Mouse (Mus musculus) midbrain, postnatal 0 days (tissue): ENCODE data around the gene Zfp981. TPM values are rescaled to one million over a fixed set of nuclear protein-coding genes. Genes with fewer than 3 reads are reported as not detected.
A peak's percentile ranks its signal among the peaks of the same experiment; 100 is the strongest.
"Not testable (repeated sequence)": the region's sequence is repeated elsewhere in the genome, so short reads cannot be mapped to it uniquely, and the experiment has no call there.

ENCODE experiments used
- ATAC-seq: fragments of 200-750 bp; cut with Nextera tagmentation; 2 replicates; pipeline ENCODE4 v1.8.0; 2017; ENCODE audit warnings: moderate number of reproducible peaks, mild to moderate bottlenecking, moderate TSS enrichment, moderate library complexity; ENCODE audit not compliant: low FRiP score
- DNase-seq: peaks from one replicate; pipeline ENCODE4 v3.0.0-alpha.2; 2015; ENCODE audit warnings: low spot score
- H3K27ac ChIP-seq: fragments of 300-500 bp; sonication (generic); 2 replicates; pipeline ENCODE4 v1.5.1; 2014; ENCODE audit warnings: low read depth, mild to moderate bottlenecking, low read length, mixed read lengths
- H3K27me3 ChIP-seq: fragments of 300-500 bp; sonication (generic); 2 replicates; pipeline ENCODE4 v1.6.1; 2014; ENCODE audit warnings: low read length, control low read depth, mixed read lengths; ENCODE audit not compliant: insufficient read depth
- H3K36me3 ChIP-seq: fragments of 300-500 bp; sonication (generic); 2 replicates; pipeline ENCODE4 v1.6.1; 2014; ENCODE audit warnings: low read length, control low read depth, mixed read lengths; ENCODE audit not compliant: insufficient read depth
- H3K4me1 ChIP-seq: fragments of 300-500 bp; sonication (generic); 2 replicates; pipeline ENCODE4 v1.6.1; 2014; ENCODE audit warnings: mild to moderate bottlenecking, control low read depth, antibody characterized with exemption, low read length, mixed read lengths; ENCODE audit not compliant: insufficient read depth
- H3K4me2 ChIP-seq: fragments of 300-500 bp; sonication (generic); 2 replicates; pipeline ENCODE4 v1.6.1; 2014; ENCODE audit warnings: low read depth, mild to moderate bottlenecking, low read length, mixed read lengths; ENCODE audit not compliant: poor library complexity, severe bottlenecking
- H3K4me3 ChIP-seq: fragments of 300-500 bp; sonication (generic); 2 replicates; pipeline ENCODE4 v1.5.1; 2014; ENCODE audit warnings: low read depth, mild to moderate bottlenecking, low read length, moderate library complexity
- H3K9ac ChIP-seq: fragments of 300-500 bp; sonication (generic); replicated peaks from 2 replicates; pipeline ENCODE4 v1.6.1; 2014; ENCODE audit warnings: mild to moderate bottlenecking, low read length, moderate library complexity, mixed read lengths; ENCODE audit not compliant: poor library complexity, severe bottlenecking
- H3K9me3 ChIP-seq: fragments of 300-500 bp; sonication (generic); 2 replicates; pipeline ENCODE4 v1.6.1; 2016; ENCODE audit warnings: low read length, control low read depth
- CTCF ChIP-seq: IDR thresholded peaks from 2 replicates; pipeline ENCODE4 v1.5.1; 2016; ENCODE audit warnings: antibody characterized with exemption, mild to moderate bottlenecking
- WGBS: fragments of 180-500 bp; shearing (Covaris S2); extraction: QIAGEN DNeasy Blood & Tissue Kit; methylation state at CpG from one replicate; pipeline ENCODE4 v1.1.7; 2014; 5-methylcytosine and 5-hydroxymethylcytosine counted together
- polyA plus RNA-seq: library from polyadenylated mRNA; unstranded; fragments of >200 nt; fragmentation: Nextera tagmentation; extraction: Ambion mirVana; gene quantifications from 2 replicates; pipeline ENCODE4 v1.2.1, GENCODE M21; 2015
- total RNA-seq: library from RNA; depleted of rRNA; stranded (reverse); fragments of >200 nt; gene quantifications from 2 replicates; pipeline ENCODE4 v1.2.3, GENCODE M21; 2014

Gene Zfp981
- total and polyA plus RNA-seq, 2 experiments from 2014 or later: 0.10 to 0.11 TPM

- H3K27ac ChIP-seq: no peak overlapping the region
- no peak overlapping the region for H3K9ac ChIP-seq
- no peak overlapping the region for H3K4me3 ChIP-seq
- no peak for TF ChIP-seq CTCF
- ATAC-seq: 0 out of 2 replicates have a peak, but pooled peaks have one; percentile 3
- no peak for DNase-seq
- no peaks in the 10 kb centered on the region for H3K4me1 ChIP-seq
- H3K4me2 ChIP-seq: no peak overlapping the region
- H3K27me3 ChIP-seq: no peaks in the 10 kb centered on the region
- WGBS: 55% methylated on average over 2 of the region's 2 CpGs
- no peaks in the 10 kb centered on the region for H3K36me3 ChIP-seq
- H3K9me3 ChIP-seq: peaks cover 64% of the 10 kb centered on the region
Observed at GRCm38 (mm10) chr4:146457126-146457525, 44.7 kb upstream of the Zfp981 start.

- Histone ChIP-seq H3K4me2 (no peak overlapping the region), H3K4me1 (no peaks in the 10 kb centered on the region), H3K9ac (no peak overlapping the region), H3K4me3 (no peak overlapping the region), H3K9me3 (peaks cover 60% of the 10 kb centered on the region), H3K27ac (no peak overlapping the region), H3K27me3 (no peaks in the 10 kb centered on the region), H3K36me3 (no peaks in the 10 kb centered on the region)
- no peak for TF ChIP-seq CTCF
- ATAC-seq (peak; percentile 31), DNase-seq (no peak)
- 64% methylated on average over 1 of the region's 1 CpGs for WGBS
Observed at GRCm38 (mm10) chr4:146457720-146458119, 44.1 kb upstream of the Zfp981 start.

- not testable (repeated sequence) for DNase-seq, H3K4me2 ChIP-seq, ATAC-seq, H3K27ac ChIP-seq, H3K4me1 ChIP-seq, H3K4me3 ChIP-seq, H3K27me3 ChIP-seq, H3K9ac ChIP-seq, H3K36me3 ChIP-seq
- peaks cover 44% of the 10 kb centered on the region for H3K9me3 ChIP-seq
- 77% methylated on average over 5 of the region's 5 CpGs for WGBS
Observed at GRCm38 (mm10) chr4:146459822-146460221, 42.0 kb upstream of the Zfp981 start.

GRCm38 (mm10) chr4:146460685-146461084, 41.1 kb upstream of the Zfp981 start:
- not testable (repeated sequence) for H3K4me3 ChIP-seq, H3K36me3 ChIP-seq, H3K9ac ChIP-seq, H3K27ac ChIP-seq, H3K4me1 ChIP-seq, H3K4me2 ChIP-seq, ATAC-seq, H3K27me3 ChIP-seq, DNase-seq
- WGBS: 81% methylated on average over 5 of the region's 5 CpGs
- H3K9me3 ChIP-seq: peaks cover 41% of the 10 kb centered on the region

GRCm38 (mm10) chr4:146463649-146464351, 38.0 kb upstream of the Zfp981 start:
- peak; percentile 31; the same call in 1 of the 2 replicates for ATAC-seq

GRCm38 (mm10) chr4:146469984-146470383, 31.8 kb upstream of the Zfp981 start:
- not testable (repeated sequence) for DNase-seq, H3K4me2 ChIP-seq, H3K36me3 ChIP-seq, H3K27me3 ChIP-seq, ATAC-seq, H3K9ac ChIP-seq, H3K27ac ChIP-seq, H3K4me3 ChIP-seq, H3K4me1 ChIP-seq
- peaks cover 14% of the 10 kb centered on the region for H3K9me3 ChIP-seq
- 93% methylated on average over 9 of the region's 12 CpGs for WGBS

More at GRCm38 (mm10) chr4:146463649-146464351, 38.0 kb upstream of the Zfp981 start:
- not testable (repeated sequence) for H3K27me3 ChIP-seq, H3K4me3 ChIP-seq, H3K4me1 ChIP-seq, H3K9ac ChIP-seq, DNase-seq, H3K4me2 ChIP-seq, H3K36me3 ChIP-seq, H3K27ac ChIP-seq
- H3K9me3 ChIP-seq: peaks cover 17% of the 10 kb centered on the region
- WGBS: 89% methylated on average over 17 of the region's 19 CpGs

- peaks cover 37% of the 10 kb centered on the region for H3K9me3 ChIP-seq
- DNase-seq, H3K4me2 ChIP-seq, H3K4me3 ChIP-seq, H3K36me3 ChIP-seq, H3K9ac ChIP-seq, H3K27me3 ChIP-seq, H3K4me1 ChIP-seq, ATAC-seq, H3K27ac ChIP-seq: not testable (repeated sequence)
- WGBS: no CpG with 5 or more reads among the region's 1 CpGs
Observed at GRCm38 (mm10) chr4:146474181-146474580, 27.6 kb upstream of the Zfp981 start.

- peak; percentile 81 for ATAC-seq
- H3K9ac ChIP-seq, H3K27me3 ChIP-seq, DNase-seq, H3K4me2 ChIP-seq, H3K36me3 ChIP-seq, H3K27ac ChIP-seq, H3K4me1 ChIP-seq, H3K4me3 ChIP-seq: not testable (repeated sequence)
- 69% methylated on average over 55 of the region's 94 CpGs for WGBS
- peaks cover 33% of the 10 kb centered on the region for H3K9me3 ChIP-seq
Observed at GRCm38 (mm10) chr4:146474716-146475676, 26.8 kb upstream of the Zfp981 start.
